8 mouse cellular contexts compared by ENCODE assay signal in the genomic region with DNA sequence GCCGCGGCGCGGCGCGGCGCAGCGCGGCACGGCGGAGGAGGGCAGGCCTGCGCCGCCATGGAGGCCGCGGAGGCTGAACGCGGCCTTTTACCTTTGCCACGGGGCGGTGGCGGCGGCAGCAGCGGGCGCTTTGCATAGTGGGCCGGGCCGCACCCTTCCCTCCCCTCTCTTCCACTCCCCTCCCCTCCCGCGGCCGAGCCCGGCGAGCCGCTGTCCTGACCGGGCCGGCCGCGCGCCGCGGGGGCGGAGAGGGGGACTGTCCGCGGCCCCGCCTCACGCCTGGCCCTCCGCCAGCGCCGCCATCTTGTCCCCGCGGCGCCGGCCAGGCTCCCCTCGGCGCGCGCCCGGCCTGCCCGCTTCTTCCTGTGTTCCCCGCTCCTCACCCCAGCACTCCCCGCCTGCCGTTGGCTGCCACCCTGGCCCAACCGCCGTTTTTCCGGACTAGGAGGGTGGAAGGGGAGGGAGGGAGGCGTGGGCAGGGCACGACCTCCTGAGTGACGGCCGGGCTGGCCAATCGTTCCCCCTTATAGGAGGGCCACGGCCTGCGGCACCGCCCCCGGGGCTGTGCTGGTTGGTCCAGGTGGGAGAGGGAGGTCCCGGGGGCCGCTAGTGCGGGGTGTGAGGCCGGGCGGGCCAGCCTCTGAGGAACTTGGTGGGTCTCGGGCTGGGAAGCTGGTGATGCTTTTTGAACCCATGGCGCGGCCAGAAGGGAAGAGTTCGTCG. TPM values are rescaled to one million over a fixed set of nuclear protein-coding genes. Genes with fewer than 3 reads are reported as not detected.
DNase-seq lines count a peak whose midpoint lies in the region; ATAC-seq and TF ChIP-seq lines count a peak whose summit lies in the region.

No protein-coding gene starts in this region.

- H3K9ac ChIP-seq in ES-E14 (ENCODE audit: insufficient read depth, low read depth, low read length, poor library complexity, severe bottlenecking), result peak overlapping the region; percentile 99
- peak overlapping the region; percentile 95 for H3K9ac ChIP-seq in forebrain, embryonic 15.5 days (replicated peaks)

- no peak for TF ChIP-seq CTCF in lung, adult 2 months (IDR thresholded peaks at IDR 0.05; ENCODE audit: insufficient read depth, low read length)

- under 1% methylated on average over 79 of the region's 81 CpGs for WGBS in forebrain, embryonic 15.5 days
- WGBS in lung, adult 2 months, result 1% methylated on average over 65 of the region's 81 CpGs

- H3K9me3 ChIP-seq in ES-E14 (ENCODE audit: control insufficient read depth, insufficient read depth, low read depth, low read length), result no peaks in the 10 kb centered on the region
- H3K9me3 ChIP-seq in forebrain, embryonic 15.5 days, result no peaks in the 10 kb centered on the region

- H3K4me3 ChIP-seq in ES-E14 (ENCODE audit: insufficient read depth in 1 of 2, low read depth in 1 of 2, low read length in 2 of 2, poor library complexity in 1 of 2, severe bottlenecking in 1 of 2), result peak overlapping the region; percentile 73 to 99
- H3K4me3 ChIP-seq in forebrain, embryonic 15.5 days, result peak overlapping the region; percentile 69
- H3K4me3 ChIP-seq in lung, adult 2 months (replicated peaks; ENCODE audit: extremely low read depth, low read depth, low read length), result peak overlapping the region; percentile 99

- peaks cover 4 to 10% of the 10 kb centered on the region in 2 experiments; a peak in 2 of 4 replicates for H3K4me1 ChIP-seq in ES-E14 (ENCODE audit: control insufficient read depth in 2 of 2, insufficient read depth in 2 of 2, low read length in 2 of 2, poor library complexity in 1 of 2)
- peaks cover 39% of the 10 kb centered on the region for H3K4me1 ChIP-seq in forebrain, embryonic 15.5 days
- H3K4me1 ChIP-seq in lung, adult 2 months (ENCODE audit: control insufficient read depth, insufficient read depth, low read length), result peaks cover 12% of the 10 kb centered on the region

- TF ChIP-seq POLR2A in lung, adult 2 months (IDR thresholded peaks at IDR 0.05; ENCODE audit: borderline replicate concordance, extremely low read depth, low read depth, low read length), result peak; percentile 44; the same call in 1 of the 2 replicates

- ATAC-seq in forebrain, embryonic 15.5 days (replicated peaks), result peak; percentile 99
- peak; percentile 96 for ATAC-seq in neutrophil, adult 5-6 weeks (ENCODE audit: extremely low read depth, insufficient number of reproducible peaks, low FRiP score, poor library complexity, severe bottlenecking)

- peak overlapping the region; percentile 98 for H3K27ac ChIP-seq in ES-E14 (ENCODE audit: insufficient read depth, low read depth, low read length, poor library complexity, severe bottlenecking)
- peak overlapping the region; percentile 98 for H3K27ac ChIP-seq in forebrain, embryonic 15.5 days (replicated peaks)

- peak overlapping the region; percentile 71 for H3K4me2 ChIP-seq in forebrain, embryonic 15.5 days (replicated peaks)

- intact Hi-C loops in heart, postnatal 25 days (cut with DNase I), result loop anchor here (5.0 kb wide), 1 partner anchor 90 kb away; a partner anchor contains a TSS

- DNase-seq in ES-E14 (ENCODE audit: low read depth, low spot score), result peak; percentile 98
- peak; percentile 99 for DNase-seq in cerebellum, adult 11-12 months
- peak; percentile 99 for DNase-seq in heart, postnatal 25 days (ENCODE audit: low spot score)
- DNase-seq in layer of hippocampus, adult 18-20 months (ENCODE audit: low spot score in 2 of 2), result peak; percentile 99 to 100
- peak; percentile 100 for DNase-seq in lung, adult 2 months
- peak; percentile 99 to 100 for DNase-seq in thymus, adult 18-20 months

- in situ Hi-C loops in ES-E14 (cut with MboI; ENCODE audit: low sequenced_read_pairs in 2 of 2, unreplicated experiment in 2 of 2), result no loop called here

- H3K36me3 ChIP-seq in ES-E14 (ENCODE audit: control insufficient read depth, insufficient read depth, low read length, poor library complexity, severe bottlenecking), result no peaks in the 10 kb centered on the region
- H3K36me3 ChIP-seq in forebrain, embryonic 15.5 days, result no peaks in the 10 kb centered on the region

- H3K27me3 ChIP-seq in forebrain, embryonic 15.5 days, result no peaks in the 10 kb centered on the region

TF ChIP-seq in ES-E14, 5 proteins besides CTCF, POLR2A, EP300 and RAD21:
- no peak; the same call in 1 of the 2 replicates for TF ChIP-seq HCFC1 (IDR thresholded peaks at IDR 0.05; ENCODE audit: borderline replicate concordance, insufficient read depth, low read length)
- no peak for TF ChIP-seq ZNF384 (IDR thresholded peaks at IDR 0.05; ENCODE audit: low read depth, low read length)
- no peak for TF ChIP-seq ZC3H11A (IDR thresholded peaks at IDR 0.05; ENCODE audit: borderline replicate concordance, low read depth, low read length)
- no peak for TF ChIP-seq MAFK (IDR thresholded peaks at IDR 0.05; ENCODE audit: insufficient read depth, low read depth, low read length)
- peak; percentile 83 for TF ChIP-seq CHD2 (IDR thresholded peaks at IDR 0.05; ENCODE audit: low read depth, low read length)

RNA-seq across cellular contexts. Expression of a gene that starts 0.7 kb away (rescaled TPM):
- total RNA-seq in ES-E14 (2012; rRNA removed), result 20.8 and 29.9 TPM in 2 replicates
- 40.8 and 44.9 TPM in 2 replicates for polyA plus RNA-seq in forebrain, embryonic 15.5 days (2015; fragmentation: Nextera tagmentation; extraction: Ambion mirVana)
- total RNA-seq in heart, postnatal 25 days (2021), result 10 to 100 TPM; 23.4 to 27.6 TPM
- 10 to 100 TPM; 82.1 to 88.0 TPM for total RNA-seq in layer of hippocampus, adult 18-20 months (2021)
- 15.0 and 22.1 TPM in 2 replicates for polyA plus RNA-seq in lung, adult 2 months (2012; rRNA removed)
- 69.7 and 77.7 TPM in 2 replicates for total RNA-seq in neutrophil, adult 5-6 weeks (2017)

Comparison
In these comparisons a context has a peak if more than half of its experiments do, and no peak if none do; other contexts are left out.
1. Peak in every context shown above with its lines: DNase-seq, ATAC-seq, H3K4me3 ChIP-seq and H3K27ac ChIP-seq.